Mouse (Mus musculus) liver, embryonic 15.5 days (tissue): ENCODE data around the gene Adam17. TPM values are rescaled to one million over a fixed set of nuclear protein-coding genes. Genes with fewer than 3 reads are reported as not detected.

ENCODE experiments used
- ATAC-seq: fragments of 200-750 bp; cut with Nextera tagmentation; 2 replicates; pipeline ENCODE4 v1.8.0; 2017; ENCODE audit warnings: moderate number of reproducible peaks, mild to moderate bottlenecking, moderate library complexity; ENCODE audit not compliant: insufficient read depth
- H3K27ac ChIP-seq: fragments of 300-500 bp; sonication (generic); replicated peaks from 2 replicates; pipeline ENCODE4 v1.5.1; 2015; ENCODE audit warnings: mild to moderate bottlenecking, inconsistent platforms
- H3K27me3 ChIP-seq: fragments of 300-500 bp; sonication (generic); 2 replicates; pipeline ENCODE4 v1.6.1; 2015; ENCODE audit warnings: mild to moderate bottlenecking, inconsistent platforms
- H3K36me3 ChIP-seq: fragments of 300-500 bp; sonication (generic); replicated peaks from 2 replicates; pipeline ENCODE4 v1.6.1; 2015; ENCODE audit warnings: moderate library complexity, mild to moderate bottlenecking, inconsistent platforms
- H3K4me1 ChIP-seq: fragments of 300-500 bp; sonication (generic); replicated peaks from 2 replicates; pipeline ENCODE4 v1.6.1; 2015; ENCODE audit warnings: inconsistent platforms
- H3K4me2 ChIP-seq: fragments of 300-500 bp; sonication (generic); 2 replicates; pipeline ENCODE4 v1.6.1; 2015; ENCODE audit warnings: moderate library complexity, mild to moderate bottlenecking, inconsistent platforms
- H3K4me3 ChIP-seq: fragments of 300-500 bp; sonication (generic); replicated peaks from 2 replicates; pipeline ENCODE4 v1.5.1; 2015; ENCODE audit warnings: mild to moderate bottlenecking, inconsistent platforms
- H3K9ac ChIP-seq: fragments of 300-500 bp; sonication (generic); 2 replicates; pipeline ENCODE4 v1.6.1; 2015; ENCODE audit warnings: moderate library complexity, mild to moderate bottlenecking, inconsistent platforms
- H3K9me3 ChIP-seq: fragments of 300-500 bp; sonication (generic); replicated peaks from 2 replicates; pipeline ENCODE4 v1.6.1; 2016; ENCODE audit warnings: inconsistent platforms
- WGBS: fragments of 180-500 bp; shearing (Covaris S2); methylation state at CpG from one replicate; pipeline ENCODE4 v1.1.7; 2015; ENCODE audit warnings: mixed read lengths; ENCODE audit not compliant: insufficient replicate concordance; 5-methylcytosine and 5-hydroxymethylcytosine counted together
- polyA plus RNA-seq: library from polyadenylated mRNA; unstranded; fragments of >200 nt; fragmentation: Nextera tagmentation; extraction: Ambion mirVana; gene quantifications from 2 replicates; pipeline ENCODE4 v1.2.1, GENCODE M21; 2015

Gene Adam17
- polyA plus RNA-seq, 1 experiment from 2014 or later = 14.3 TPM

DNA sequence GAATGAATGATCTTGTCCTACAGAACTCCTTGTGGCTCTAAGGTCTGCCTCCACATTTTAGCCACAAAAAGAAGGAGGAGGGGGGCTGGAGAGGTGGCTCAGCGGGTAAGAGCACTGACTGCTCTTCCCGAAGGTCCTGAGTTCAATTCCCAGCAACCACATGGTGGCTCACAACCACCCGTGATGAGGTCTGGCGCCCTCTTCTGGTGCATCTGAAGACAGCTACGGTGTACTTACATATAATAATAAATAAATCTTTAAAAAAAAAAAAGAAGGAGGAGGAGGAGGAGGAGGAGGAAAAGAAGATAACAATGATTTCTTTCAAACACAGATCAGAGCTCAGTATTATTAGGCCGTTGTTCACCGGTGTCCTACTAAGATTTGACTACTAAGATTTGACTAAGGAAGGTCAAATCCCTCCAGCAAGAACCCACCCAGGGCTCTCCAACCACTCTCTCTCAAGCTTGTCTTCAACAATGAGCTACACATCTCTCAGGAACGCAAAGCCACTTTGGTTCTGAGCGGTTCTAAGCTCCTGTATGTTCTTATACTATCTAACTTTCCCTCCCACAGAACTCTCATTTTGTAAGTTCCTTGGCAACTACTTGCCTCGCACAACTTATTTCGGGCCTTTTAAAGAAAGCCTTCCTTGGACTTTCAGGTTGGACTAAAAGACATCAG is 88.5 kb downstream of the Adam17 start, which contains the start of gene Cpsf3:
Gene Cpsf3 (plus strand): TSS at position 631 of the 681 bp plus-strand sequence.
- Histone ChIP-seq H3K27me3 (no peaks in the 10 kb centered on the region), H3K9me3 (no peaks in the 10 kb centered on the region), H3K9ac (peak within 1 kb of the TSS; percentile 77), H3K27ac (peak within 1 kb of the TSS; percentile 81), H3K36me3 (0 out of 2 replicates have a peak, but pooled peaks cover 5% of the 10 kb centered on the region), H3K4me1 (peaks cover 21% of the 10 kb centered on the region), H3K4me2 (peak within 1 kb of the TSS; percentile 83), H3K4me3 (peak within 1 kb of the TSS; percentile 76)
- WGBS = 57% methylated on average over 11 of the region's 11 CpGs
- ATAC-seq = no peak

DNA sequence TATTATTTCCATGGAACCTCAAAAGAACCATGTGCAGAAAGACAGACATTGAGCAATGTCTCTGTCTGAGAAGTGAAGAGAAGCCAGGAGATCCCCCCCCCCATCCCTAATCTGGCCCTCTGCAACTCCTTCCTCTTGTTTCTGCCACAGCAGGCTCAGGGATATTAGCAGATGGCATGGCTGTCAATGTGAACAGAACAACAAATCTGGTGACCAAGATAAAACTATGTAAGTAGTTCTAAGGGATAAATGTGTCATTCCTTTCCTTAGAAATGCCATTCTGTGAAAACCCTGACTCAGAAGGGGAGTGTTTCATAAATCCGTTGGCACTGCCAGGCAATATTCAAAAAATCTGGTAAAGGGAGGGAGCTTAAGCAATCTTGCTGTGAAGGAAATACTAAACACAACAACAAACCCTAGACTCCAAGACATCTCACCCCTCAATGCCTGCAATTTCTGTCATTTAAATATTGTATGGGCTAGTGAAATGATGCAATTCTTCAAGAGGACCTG is 96.0 kb downstream of the Adam17 start:
- ATAC-seq = no peak
- Histone ChIP-seq H3K9ac (no peak overlapping the region), H3K27ac (no peak overlapping the region), H3K4me2 (no peak overlapping the region), H3K27me3 (no peaks in the 10 kb centered on the region), H3K4me1 (no peaks in the 10 kb centered on the region), H3K36me3 (0 out of 2 replicates have a peak, but pooled peaks cover 5% of the 10 kb centered on the region), H3K9me3 (no peaks in the 10 kb centered on the region), H3K4me3 (no peak overlapping the region)
- WGBS = 47% methylated on average over 1 of the region's 1 CpGs

DNA sequence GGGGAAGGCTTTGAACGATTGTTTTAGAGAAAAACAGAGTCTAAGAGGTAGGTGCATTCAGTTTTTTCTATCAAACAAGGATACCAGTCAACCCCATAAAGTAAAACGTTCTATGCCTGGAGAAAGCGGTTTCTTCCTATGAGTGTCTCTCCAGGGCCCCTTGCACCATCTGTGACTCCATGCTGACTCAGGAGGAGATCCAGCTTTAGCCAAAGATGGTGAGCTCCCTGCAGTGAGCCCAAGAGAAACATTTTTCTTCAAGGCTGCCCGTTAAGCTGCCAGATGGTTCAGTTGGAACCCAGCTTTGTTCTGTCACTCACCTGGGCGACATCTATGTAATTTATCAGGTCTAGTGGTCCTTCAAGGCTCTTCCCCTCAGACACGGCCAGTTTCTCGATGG is 99.0 kb downstream of the Adam17 start:
- H3K9me3 ChIP-seq = no peaks in the 10 kb centered on the region
- ATAC-seq = no peak
- no peak overlapping the region for H3K9ac ChIP-seq
- WGBS = 69% methylated on average over 7 of the region's 7 CpGs
- no peaks in the 10 kb centered on the region for H3K4me1 ChIP-seq
- H3K27ac ChIP-seq = no peak overlapping the region
- H3K4me2 ChIP-seq = no peak overlapping the region
- H3K36me3 ChIP-seq = peaks cover 25% of the 10 kb centered on the region
- no peaks in the 10 kb centered on the region for H3K27me3 ChIP-seq
- H3K4me3 ChIP-seq = no peak overlapping the region

Other genes starting within 250 kb of the Adam17 start
- gene Cpsf3, start 88.2 kb downstream of the Adam17 start, polyA plus RNA-seq = 39.7 and 40.5 TPM in 2 replicates
- 19.6 and 20.3 TPM in 2 replicates for gene Itgb1bp1, start 87.3 kb downstream of the Adam17 start, polyA plus RNA-seq
- 39.6 and 41.8 TPM in 2 replicates for gene Iah1, start 57.2 kb downstream of the Adam17 start, polyA plus RNA-seq
- gene Ywhaq, start 44.0 kb upstream of the Adam17 start, polyA plus RNA-seq = 171 and 184 TPM in 2 replicates